Mouse (Mus musculus) liver, embryonic 15.5 days (tissue): Measurements from ENCODE around the gene Fyb. TPM values are rescaled to one million over a fixed set of nuclear protein-coding genes. Genes with fewer than 3 reads are reported as not detected.

Experiments used
- ATAC-seq: fragments of 200-750 bp; cut with Nextera tagmentation; 2 replicates; pipeline ENCODE4 v1.8.0; 2017; ENCODE audit warnings: moderate number of reproducible peaks, mild to moderate bottlenecking, moderate library complexity; ENCODE audit not compliant: insufficient read depth
- H3K27ac ChIP-seq: fragments of 300-500 bp; sonication (generic); replicated peaks from 2 replicates; pipeline ENCODE4 v1.5.1; 2015; ENCODE audit warnings: mild to moderate bottlenecking, inconsistent platforms
- H3K27me3 ChIP-seq: fragments of 300-500 bp; sonication (generic); 2 replicates; pipeline ENCODE4 v1.6.1; 2015; ENCODE audit warnings: mild to moderate bottlenecking, inconsistent platforms
- H3K36me3 ChIP-seq: fragments of 300-500 bp; sonication (generic); replicated peaks from 2 replicates; pipeline ENCODE4 v1.6.1; 2015; ENCODE audit warnings: moderate library complexity, mild to moderate bottlenecking, inconsistent platforms
- H3K4me1 ChIP-seq: fragments of 300-500 bp; sonication (generic); replicated peaks from 2 replicates; pipeline ENCODE4 v1.6.1; 2015; ENCODE audit warnings: inconsistent platforms
- H3K4me2 ChIP-seq: fragments of 300-500 bp; sonication (generic); 2 replicates; pipeline ENCODE4 v1.6.1; 2015; ENCODE audit warnings: moderate library complexity, mild to moderate bottlenecking, inconsistent platforms
- H3K4me3 ChIP-seq: fragments of 300-500 bp; sonication (generic); replicated peaks from 2 replicates; pipeline ENCODE4 v1.5.1; 2015; ENCODE audit warnings: mild to moderate bottlenecking, inconsistent platforms
- H3K9ac ChIP-seq: fragments of 300-500 bp; sonication (generic); 2 replicates; pipeline ENCODE4 v1.6.1; 2015; ENCODE audit warnings: moderate library complexity, mild to moderate bottlenecking, inconsistent platforms
- H3K9me3 ChIP-seq: fragments of 300-500 bp; sonication (generic); replicated peaks from 2 replicates; pipeline ENCODE4 v1.6.1; 2016; ENCODE audit warnings: inconsistent platforms
- WGBS: fragments of 180-500 bp; shearing (Covaris S2); methylation state at CpG from one replicate; pipeline ENCODE4 v1.1.7; 2015; ENCODE audit warnings: mixed read lengths; ENCODE audit not compliant: insufficient replicate concordance; 5-methylcytosine and 5-hydroxymethylcytosine counted together
- polyA plus RNA-seq: library from polyadenylated mRNA; unstranded; fragments of >200 nt; fragmentation: Nextera tagmentation; extraction: Ambion mirVana; gene quantifications from 2 replicates; pipeline ENCODE4 v1.2.1, GENCODE M21; 2015

Fyb gene
- polyA plus RNA-seq, 1 experiment from 2014 or later = 19.8 TPM

GRCm38 (mm10) chr15:6625607-6626033 is 103.0 kb downstream of the Fyb start:
- H3K4me1 ChIP-seq = peaks cover 43% of the 10 kb centered on the region
- ATAC-seq = no peak
- no peaks in the 10 kb centered on the region for H3K9me3 ChIP-seq
- H3K36me3 ChIP-seq = no peaks in the 10 kb centered on the region
- no peaks in the 10 kb centered on the region for H3K27me3 ChIP-seq
- H3K4me3 ChIP-seq = no peak overlapping the region
- under 1% methylated on average over 6 of the region's 6 CpGs for WGBS
- H3K9ac ChIP-seq = no peak overlapping the region
- no peak overlapping the region for H3K27ac ChIP-seq
- peak overlapping the region; percentile 42 for H3K4me2 ChIP-seq

- peaks cover 40% of the 10 kb centered on the region for H3K4me1 ChIP-seq
- no peaks in the 10 kb centered on the region for H3K9me3 ChIP-seq
- WGBS = 61% methylated on average over 5 of the region's 5 CpGs
- H3K27ac ChIP-seq = no peak overlapping the region
- no peak overlapping the region for H3K9ac ChIP-seq
- ATAC-seq = no peak
- no peak overlapping the region for H3K4me2 ChIP-seq
- H3K27me3 ChIP-seq = no peaks in the 10 kb centered on the region
- no peak overlapping the region for H3K4me3 ChIP-seq
- H3K36me3 ChIP-seq = no peaks in the 10 kb centered on the region
These were observed 103.5 kb downstream of the Fyb start for GRCm38 (mm10) chr15:6626123-6626522.

- Histone ChIP-seq H3K9me3 (no peaks in the 10 kb centered on the region), H3K36me3 (no peaks in the 10 kb centered on the region), H3K27ac (no peak overlapping the region), H3K4me2 (no peak overlapping the region), H3K27me3 (no peaks in the 10 kb centered on the region), H3K9ac (no peak overlapping the region), H3K4me3 (no peak overlapping the region), H3K4me1 (peaks cover 29% of the 10 kb centered on the region)
- ATAC-seq = no peak
- whole genome bisulfite sequencing = 85% methylated on average over 5 of the region's 6 CpGs
These were observed 105.9 kb downstream of the Fyb start for GRCm38 (mm10) chr15:6628431-6629077.

GRCm38 (mm10) chr15:6629174-6629573 is 106.5 kb downstream of the Fyb start:
- H3K4me3 ChIP-seq = no peak overlapping the region
- WGBS = 68% methylated on average over 4 of the region's 4 CpGs
- H3K27me3 ChIP-seq = no peaks in the 10 kb centered on the region
- no peak overlapping the region for H3K27ac ChIP-seq
- no peaks in the 10 kb centered on the region for H3K36me3 ChIP-seq
- H3K9me3 ChIP-seq = no peaks in the 10 kb centered on the region
- ATAC-seq = no peak
- H3K4me1 ChIP-seq = peaks cover 23% of the 10 kb centered on the region
- H3K9ac ChIP-seq = no peak overlapping the region
- H3K4me2 ChIP-seq = no peak overlapping the region

- 67% methylated on average over 3 of the region's 3 CpGs for WGBS
- H3K27ac ChIP-seq = no peak overlapping the region
- no peak for ATAC-seq
These were observed 112.8 kb downstream of the Fyb start for GRCm38 (mm10) chr15:6635405-6635804.

GRCm38 (mm10) chr15:6642223-6642622 is 119.6 kb downstream of the Fyb start:
- H3K9ac ChIP-seq = no peak overlapping the region
- H3K4me1 ChIP-seq = peaks cover 6% of the 10 kb centered on the region
- no peak for ATAC-seq
- H3K27me3 ChIP-seq = no peaks in the 10 kb centered on the region
- no peak overlapping the region for H3K27ac ChIP-seq
- no peaks in the 10 kb centered on the region for H3K36me3 ChIP-seq
- H3K4me3 ChIP-seq = no peak overlapping the region
- no peak overlapping the region for H3K4me2 ChIP-seq
- 68% methylated on average over 5 of the region's 5 CpGs for WGBS
- no peaks in the 10 kb centered on the region for H3K9me3 ChIP-seq

More at GRCm38 (mm10) chr15:6635405-6635804, 112.8 kb downstream of the Fyb start:
- Histone ChIP-seq H3K4me2 (no peak overlapping the region), H3K36me3 (no peaks in the 10 kb centered on the region), H3K9me3 (no peaks in the 10 kb centered on the region), H3K4me3 (no peak overlapping the region), H3K27me3 (no peaks in the 10 kb centered on the region), H3K4me1 (no peaks in the 10 kb centered on the region), H3K9ac (no peak overlapping the region)

- no peak for ATAC-seq
These were observed 122.8 kb downstream of the Fyb start for GRCm38 (mm10) chr15:6645498-6645897.

GRCm38 (mm10) chr15:6647066-6647465 is 124.4 kb downstream of the Fyb start:
- Histone ChIP-seq H3K36me3 (no peaks in the 10 kb centered on the region), H3K4me2 (no peak overlapping the region; the same call in 1 of the 2 replicates), H3K9me3 (no peaks in the 10 kb centered on the region), H3K27me3 (no peaks in the 10 kb centered on the region), H3K9ac (no peak overlapping the region), H3K4me1 (peaks cover 6% of the 10 kb centered on the region), H3K4me3 (no peak overlapping the region), H3K27ac (no peak overlapping the region)
- ATAC-seq = peak; percentile 34; the same call in 1 of the 2 replicates
- whole genome bisulfite sequencing = 15% methylated on average over 1 of the region's 1 CpGs

More at GRCm38 (mm10) chr15:6645498-6645897, 122.8 kb downstream of the Fyb start:
- no peaks in the 10 kb centered on the region for H3K36me3 ChIP-seq
- no peaks in the 10 kb centered on the region for H3K9me3 ChIP-seq
- no peak overlapping the region for H3K4me3 ChIP-seq
- H3K27me3 ChIP-seq = no peaks in the 10 kb centered on the region
- H3K4me2 ChIP-seq = no peak overlapping the region
- H3K4me1 ChIP-seq = peaks cover 6% of the 10 kb centered on the region
- no peak overlapping the region for H3K27ac ChIP-seq
- 77% methylated on average over 3 of the region's 3 CpGs for WGBS
- no peak overlapping the region for H3K9ac ChIP-seq

- Histone ChIP-seq H3K27ac (no peak overlapping the region), H3K36me3 (no peaks in the 10 kb centered on the region), H3K4me3 (no peak overlapping the region), H3K4me1 (peaks cover 6% of the 10 kb centered on the region), H3K9ac (no peak overlapping the region), H3K4me2 (no peak overlapping the region), H3K27me3 (no peaks in the 10 kb centered on the region), H3K9me3 (no peaks in the 10 kb centered on the region)
- 77% methylated on average over 7 of the region's 7 CpGs for WGBS
- no peak for ATAC-seq
These were observed 126.2 kb downstream of the Fyb start for GRCm38 (mm10) chr15:6648757-6649403.

GRCm38 (mm10) chr15:6653046-6653445 is 130.4 kb downstream of the Fyb start:
- WGBS = 25% methylated on average over 4 of the region's 4 CpGs
- Histone ChIP-seq H3K9me3 (no peaks in the 10 kb centered on the region), H3K4me1 (peaks cover 16% of the 10 kb centered on the region), H3K36me3 (no peaks in the 10 kb centered on the region), H3K27ac (no peak overlapping the region), H3K4me2 (no peak overlapping the region), H3K27me3 (no peaks in the 10 kb centered on the region), H3K4me3 (no peak overlapping the region), H3K9ac (no peak overlapping the region)
- ATAC-seq = no peak

GRCm38 (mm10) chr15:6658081-6658480 is 135.4 kb downstream of the Fyb start:
- no peaks in the 10 kb centered on the region for H3K36me3 ChIP-seq
- H3K9me3 ChIP-seq = no peaks in the 10 kb centered on the region
- H3K27ac ChIP-seq = 0 out of 2 replicates have a peak overlapping the region, but pooled peaks have one; percentile 15
- WGBS = 31% methylated on average over 4 of the region's 4 CpGs
- no peak overlapping the region for H3K4me3 ChIP-seq
- H3K9ac ChIP-seq = no peak overlapping the region
- H3K27me3 ChIP-seq = no peaks in the 10 kb centered on the region
- peak overlapping the region; percentile 29 for H3K4me2 ChIP-seq
- peak; percentile 99 for ATAC-seq
- peaks cover 32% of the 10 kb centered on the region for H3K4me1 ChIP-seq
